Mouse (Mus musculus): ENCODE measurements around the gene Sry. TPM values are rescaled to one million over a fixed set of nuclear protein-coding genes. Genes with fewer than 3 reads are reported as not detected.

The Sry gene
- not detected in 2 replicates for total RNA-seq (2017)

- no peak for ATAC-seq (ENCODE audit: extremely low read depth, insufficient number of reproducible peaks, low FRiP score, poor library complexity, severe bottlenecking)
Measured at GRCm38 (mm10) chrY:2663558-2663957, at the start of gene Sry. TSS of gene Sry (minus strand) at chrY:2663658.

Other genes with a start within 250 kb of the Sry start
- gene H2al2c, start 64.6 kb downstream of the Sry start, total RNA-seq (2017) = not detected in 2 replicates
- gene H2al2b, start 57.0 kb upstream of the Sry start, total RNA-seq (2017) = not detected in 2 replicates
- gene Gm4064, start 132.5 kb upstream of the Sry start, total RNA-seq (2017) = not detected in 2 replicates
- not detected in 2 replicates for gene Rbmy, start 167.0 kb upstream of the Sry start, total RNA-seq (2017)
- gene Gm10256, start 167.0 kb upstream of the Sry start, total RNA-seq (2017) = not detected in 2 replicates
- not detected in 2 replicates for gene Gm10352, start 237.3 kb upstream of the Sry start, total RNA-seq (2017)